Mouse (Mus musculus): Measurements from ENCODE around the gene Dnlz.
A peak's percentile ranks its signal among the peaks of the same experiment; 100 is the strongest.
"Not testable (repeated sequence)": the region's sequence is repeated elsewhere in the genome, so short reads cannot be mapped to it uniquely, and the experiment has no call there.

The Dnlz gene

GRCm38 (mm10) chr2:26351358-26352290, at the start of gene Dnlz:
Gene Dnlz, minus strand, starts transcription at chr2:26352110.
- DNase-seq (ENCODE audit: low spot score in 2 of 2), result peak; percentile 86 to 91

GRCm38 (mm10) chr2:26401023-26401422, 49.1 kb upstream of the Dnlz start:
- DNase-seq (ENCODE audit: low spot score in 2 of 2), result no peak

- no peak for DNase-seq (ENCODE audit: low spot score in 2 of 2)
These were observed 48.4 kb upstream of the Dnlz start for GRCm38 (mm10) chr2:26400296-26400695.

- DNase-seq (ENCODE audit: low spot score in 2 of 2), result no peak
These were observed 47.7 kb upstream of the Dnlz start for GRCm38 (mm10) chr2:26399647-26400046.

GRCm38 (mm10) chr2:26398978-26399377, 47.1 kb upstream of the Dnlz start:
- no peak for DNase-seq (ENCODE audit: low spot score in 2 of 2)

- no peak for DNase-seq (ENCODE audit: low spot score in 2 of 2)
These were observed 39.7 kb upstream of the Dnlz start for GRCm38 (mm10) chr2:26391617-26392016.

- DNase-seq (ENCODE audit: low spot score in 2 of 2), result no peak
These were observed 39.0 kb upstream of the Dnlz start for GRCm38 (mm10) chr2:26390954-26391353.

- DNase-seq (ENCODE audit: low spot score in 2 of 2), result peak; percentile 70 to 81
These were observed 37.3 kb upstream of the Dnlz start, which contains the start of the genes Entr1 and Pmpca for GRCm38 (mm10) chr2:26389154-26389690. Gene Entr1, minus strand, starts transcription at chr2:26389316. Gene Pmpca, plus strand, starts transcription at chr2:26389339.

- peak in 1 of 2 experiments; percentile 28 for DNase-seq (ENCODE audit: low spot score in 2 of 2)
These were observed 36.8 kb upstream of the Dnlz start for GRCm38 (mm10) chr2:26388682-26389153.

GRCm38 (mm10) chr2:26387713-26388112, 35.8 kb upstream of the Dnlz start:
- DNase-seq (ENCODE audit: low spot score in 2 of 2), result no peak

GRCm38 (mm10) chr2:26380871-26381270, 29.0 kb upstream of the Dnlz start:
- DNase-seq (ENCODE audit: low spot score in 2 of 2), result not testable (repeated sequence)

GRCm38 (mm10) chr2:26380131-26380771, 28.3 kb upstream of the Dnlz start, which contains the start of gene Snapc4:
Gene Snapc4, minus strand, starts transcription at chr2:26380653.
- DNase-seq (ENCODE audit: low spot score in 2 of 2), result peak; percentile 67 to 82

GRCm38 (mm10) chr2:26372396-26372795, 20.5 kb upstream of the Dnlz start:
- DNase-seq (ENCODE audit: low spot score in 2 of 2), result no peak

- no peak for DNase-seq (ENCODE audit: low spot score in 2 of 2)
These were observed 16.7 kb upstream of the Dnlz start for GRCm38 (mm10) chr2:26368572-26368971.

GRCm38 (mm10) chr2:26367911-26368310, 16.0 kb upstream of the Dnlz start:
- no peak for DNase-seq (ENCODE audit: low spot score in 2 of 2)

- DNase-seq (ENCODE audit: low spot score in 2 of 2), result no peak
These were observed 13.0 kb upstream of the Dnlz start for GRCm38 (mm10) chr2:26364738-26365465.

- DNase-seq (ENCODE audit: low spot score in 2 of 2), result no peak
These were observed 11.6 kb upstream of the Dnlz start for GRCm38 (mm10) chr2:26363481-26363880.

- DNase-seq (ENCODE audit: low spot score in 2 of 2), result no peak
These were observed 11.1 kb upstream of the Dnlz start for GRCm38 (mm10) chr2:26362991-26363390.

- no peak for DNase-seq (ENCODE audit: low spot score in 2 of 2)
These were observed 8.9 kb upstream of the Dnlz start, which contains the start of gene Card9 for GRCm38 (mm10) chr2:26360772-26361171. Gene Card9, minus strand, starts transcription at chr2:26360918.

GRCm38 (mm10) chr2:26359983-26360382, 8.1 kb upstream of the Dnlz start:
- DNase-seq (ENCODE audit: low spot score in 2 of 2), result no peak

GRCm38 (mm10) chr2:26358667-26359320, 6.9 kb upstream of the Dnlz start:
- DNase-seq (ENCODE audit: low spot score in 2 of 2), result no peak

All from frontal cortex, postnatal 14 days (tissue).